Mouse (Mus musculus) kidney, embryonic 16.5 days (tissue): ENCODE data around the gene Cyp11a1. TPM values are rescaled to one million over a fixed set of nuclear protein-coding genes. Genes with fewer than 3 reads are reported as not detected.

Experiments used
- ATAC-seq: fragments of 200-750 bp; cut with Nextera tagmentation; 2 replicates; pipeline ENCODE4 v1.8.0; 2017; ENCODE audit warnings: moderate TSS enrichment; ENCODE audit not compliant: low FRiP score, low TSS enrichment
- H3K27ac ChIP-seq: fragments of 300-500 bp; sonication (generic); 2 replicates; pipeline ENCODE4 v1.5.1; 2014; ENCODE audit warnings: low read length
- H3K27me3 ChIP-seq: fragments of 300-500 bp; sonication (generic); 2 replicates; pipeline ENCODE4 v1.6.1; 2014; ENCODE audit warnings: low read length, control low read depth, mixed read lengths; ENCODE audit not compliant: insufficient read depth
- H3K36me3 ChIP-seq: fragments of 300-500 bp; sonication (generic); 2 replicates; pipeline ENCODE4 v1.6.1; 2014; ENCODE audit warnings: low read length, control low read depth, mixed read lengths; ENCODE audit not compliant: insufficient read depth
- H3K4me1 ChIP-seq: fragments of 300-500 bp; sonication (generic); 2 replicates; pipeline ENCODE4 v1.6.1; 2014; ENCODE audit warnings: low read length, control low read depth, mixed read lengths; ENCODE audit not compliant: insufficient read depth
- H3K4me2 ChIP-seq: fragments of 300-500 bp; sonication (generic); replicated peaks from 2 replicates; pipeline ENCODE4 v1.6.1; 2014; ENCODE audit warnings: low read depth, low read length
- H3K4me3 ChIP-seq: fragments of 300-500 bp; sonication (generic); 2 replicates; pipeline ENCODE4 v1.5.1; 2014; ENCODE audit warnings: mild to moderate bottlenecking, low read length
- H3K9ac ChIP-seq: fragments of 300-500 bp; sonication (generic); replicated peaks from 2 replicates; pipeline ENCODE4 v1.6.1; 2014; ENCODE audit warnings: low read length
- H3K9me3 ChIP-seq: fragments of 300-500 bp; sonication (generic); 2 replicates; pipeline ENCODE4 v1.6.1; 2016; ENCODE audit warnings: low read length, control low read depth
- WGBS: fragments of 180-500 bp; shearing (Covaris S2); extraction: QIAGEN DNeasy Blood & Tissue Kit; methylation state at CpG from one replicate; pipeline ENCODE4 v1.1.7; 2014; 5-methylcytosine and 5-hydroxymethylcytosine counted together
- polyA plus RNA-seq: library from polyadenylated mRNA; unstranded; fragments of >200 nt; fragmentation: Nextera tagmentation; extraction: Ambion mirVana; gene quantifications from 2 replicates; pipeline ENCODE4 v1.2.1, GENCODE M21; 2015

Gene Cyp11a1
- polyA plus RNA-seq, 1 experiment from 2014 or later: 45.7 TPM

DNA sequence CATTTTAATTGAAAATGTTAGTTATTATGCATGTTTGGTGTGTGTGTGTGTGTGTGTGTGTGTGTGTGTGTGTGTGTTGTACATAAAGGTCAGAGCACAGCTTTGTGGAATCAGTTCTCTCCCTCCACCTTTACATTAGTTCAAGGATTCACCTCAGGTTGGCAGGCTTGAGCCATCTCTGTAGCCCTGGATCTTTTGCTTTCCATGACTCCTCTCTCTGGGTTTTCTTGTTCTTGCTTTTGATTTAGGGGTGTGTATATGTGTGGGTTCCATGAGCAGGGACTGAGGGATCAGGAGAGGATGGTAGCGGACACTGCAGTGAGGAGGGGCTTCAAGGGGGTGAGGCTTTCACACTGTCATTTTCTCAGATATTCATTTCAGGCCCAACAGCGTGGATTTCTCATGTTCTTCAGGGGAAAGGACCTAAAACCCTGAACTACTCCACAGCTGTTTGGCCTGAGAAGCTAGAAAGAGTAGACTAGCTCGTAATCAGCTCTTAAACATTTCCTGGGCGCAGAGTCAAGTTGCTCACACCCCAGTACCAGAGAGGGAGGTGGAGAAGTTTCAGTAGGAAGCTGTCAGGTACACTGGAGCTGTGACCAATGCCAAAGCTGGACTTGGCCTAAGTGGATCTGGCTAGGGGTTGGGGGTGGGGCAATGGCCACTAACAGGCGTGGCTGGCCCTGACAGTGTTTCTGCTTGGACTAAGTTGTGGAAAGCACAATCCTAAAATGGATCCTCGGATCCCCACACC, 59.9 kb downstream of the Cyp11a1 start:
- H3K27ac ChIP-seq: no peak overlapping the region
- H3K27me3 ChIP-seq: no peaks in the 10 kb centered on the region
- H3K9ac ChIP-seq: no peak overlapping the region
- no peaks in the 10 kb centered on the region for H3K9me3 ChIP-seq
- no peak overlapping the region for H3K4me2 ChIP-seq
- no peak for ATAC-seq
- H3K4me3 ChIP-seq: no peak overlapping the region
- no peaks in the 10 kb centered on the region for H3K36me3 ChIP-seq
- 79% methylated on average over 6 of the region's 6 CpGs for WGBS
- H3K4me1 ChIP-seq: no peaks in the 10 kb centered on the region

DNA sequence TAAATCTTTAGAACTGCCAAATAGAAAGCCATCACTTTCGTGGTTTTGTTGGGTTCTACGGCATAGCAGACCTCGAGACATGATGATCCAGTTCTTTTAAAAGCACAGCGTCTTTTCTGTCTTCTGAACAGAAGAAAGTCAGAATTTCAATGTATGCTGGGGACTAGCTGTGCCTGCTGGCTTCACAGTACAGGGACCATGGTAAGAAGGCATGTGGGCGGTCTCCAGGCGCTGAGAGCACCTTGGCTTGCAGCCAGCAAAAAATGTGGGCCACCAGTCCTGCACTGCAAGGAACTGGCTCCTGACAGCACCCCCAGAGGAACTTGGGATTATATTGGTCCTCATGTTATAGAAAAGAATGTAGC, 60.5 kb downstream of the Cyp11a1 start:
- Histone ChIP-seq H3K4me3 (no peak overlapping the region), H3K4me1 (no peaks in the 10 kb centered on the region), H3K27me3 (no peaks in the 10 kb centered on the region), H3K27ac (no peak overlapping the region), H3K4me2 (no peak overlapping the region), H3K36me3 (no peaks in the 10 kb centered on the region), H3K9ac (no peak overlapping the region), H3K9me3 (no peaks in the 10 kb centered on the region)
- 74% methylated on average over 6 of the region's 6 CpGs for WGBS
- no peak for ATAC-seq

DNA sequence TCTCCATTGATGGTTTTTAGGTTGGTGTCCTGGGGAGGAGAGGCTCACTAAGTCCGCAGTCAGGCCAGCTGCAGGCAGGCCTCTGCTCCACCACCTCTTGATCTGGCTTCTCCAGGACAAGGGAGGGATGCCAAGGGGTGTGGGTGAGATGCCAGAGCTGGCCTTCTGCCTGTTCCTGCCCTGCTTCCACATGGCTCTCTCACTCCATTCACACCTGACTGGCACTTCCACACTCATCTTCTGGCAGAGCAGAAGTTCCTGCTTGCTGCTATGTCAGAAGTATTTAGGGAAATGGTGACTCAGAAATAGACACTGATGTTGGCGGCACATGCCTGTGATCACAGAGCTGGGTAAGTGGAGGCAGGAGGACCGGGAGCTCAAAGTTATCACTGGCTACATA, 61.3 kb downstream of the Cyp11a1 start:
- Histone ChIP-seq H3K36me3 (no peaks in the 10 kb centered on the region), H3K27ac (no peak overlapping the region), H3K4me3 (no peak overlapping the region), H3K4me2 (no peak overlapping the region), H3K4me1 (no peaks in the 10 kb centered on the region), H3K9me3 (no peaks in the 10 kb centered on the region), H3K27me3 (no peaks in the 10 kb centered on the region), H3K9ac (no peak overlapping the region)
- no peak for ATAC-seq
- WGBS: 84% methylated on average over 3 of the region's 3 CpGs

DNA sequence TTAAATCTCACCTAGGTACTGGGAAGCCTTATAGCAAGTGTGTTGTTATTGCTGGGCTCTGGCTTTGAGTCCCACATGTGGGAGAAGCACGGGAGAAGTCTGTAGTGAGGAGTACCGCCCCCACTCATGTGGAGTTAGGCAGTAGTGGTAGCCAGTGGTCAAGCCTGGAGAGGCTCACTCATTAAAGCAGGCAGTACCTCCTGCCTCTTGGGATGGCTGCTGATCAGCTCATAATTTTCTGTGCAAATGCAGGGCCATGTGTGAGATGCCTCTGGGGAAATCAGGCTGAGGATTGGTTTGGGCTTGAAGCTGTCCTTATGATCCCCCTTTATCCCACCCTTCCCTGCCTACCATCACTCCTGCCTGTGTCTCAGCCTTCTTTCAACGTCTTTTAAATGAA, 68.3 kb downstream of the Cyp11a1 start:
- no peak overlapping the region for H3K27ac ChIP-seq
- WGBS: 39% methylated on average over 3 of the region's 3 CpGs
- no peaks in the 10 kb centered on the region for H3K36me3 ChIP-seq
- no peak overlapping the region for H3K9ac ChIP-seq
- no peak overlapping the region for H3K4me3 ChIP-seq
- no peak overlapping the region for H3K4me2 ChIP-seq
- H3K4me1 ChIP-seq: no peaks in the 10 kb centered on the region
- no peaks in the 10 kb centered on the region; the same call in 1 of the 2 replicates for H3K27me3 ChIP-seq
- no peaks in the 10 kb centered on the region for H3K9me3 ChIP-seq
- no peak for ATAC-seq

Other genes with a start within 250 kb of the Cyp11a1 start
- gene Clk3, start 240.6 kb upstream of the Cyp11a1 start, polyA plus RNA-seq: 82.0 and 90.0 TPM in 2 replicates
- 6.0 and 8.6 TPM in 2 replicates for gene Arid3b, start 169.6 kb upstream of the Cyp11a1 start, polyA plus RNA-seq
- gene Ubl7, start 95.4 kb upstream of the Cyp11a1 start, polyA plus RNA-seq: 119 and 128 TPM in 2 replicates
- 0.32 and 0.56 TPM in 2 replicates for gene Sema7a, start 66.3 kb upstream of the Cyp11a1 start, polyA plus RNA-seq
- 24.1 and 34.2 TPM in 2 replicates for gene Stra6, start 57.4 kb downstream of the Cyp11a1 start, polyA plus RNA-seq
- 0.13 and 0.21 TPM in 2 replicates for gene Ccdc33, start 112.4 kb downstream of the Cyp11a1 start, polyA plus RNA-seq
- 94.8 and 96.1 TPM in 2 replicates for gene Islr, start 197.9 kb downstream of the Cyp11a1 start, polyA plus RNA-seq
- gene Islr2, start 197.9 kb downstream of the Cyp11a1 start, polyA plus RNA-seq: 0.17 and 0.23 TPM in 2 replicates
- 26.7 TPM in 2 replicates for gene Pml, start 243.4 kb downstream of the Cyp11a1 start, polyA plus RNA-seq
- gene Stoml1, start 246.8 kb downstream of the Cyp11a1 start, polyA plus RNA-seq: 33.8 and 35.8 TPM in 2 replicates